Mouse (Mus musculus) heart, postnatal 4 days (tissue): ENCODE data around the gene Grin2c. TPM values are rescaled to one million over a fixed set of nuclear protein-coding genes. Genes with fewer than 3 reads are reported as not detected.

ENCODE experiments used
- microRNA-seq, 2 experiments: library from miRNA; unstranded; fragments of <30 nt; microRNA quantifications; one replicate each; pipeline ENCODE4 v1.2.0; 2021 to 2022
- total RNA-seq, 2 experiments: library from RNA; stranded (reverse); gene quantifications; 2 replicates each; pipeline ENCODE4 v1.2.3; 2021

The Grin2c gene
- total RNA-seq, 2 experiments from 2014 or later: 0.12 to 0.18 TPM

Small RNAs within 50 kb of the gene (microRNA-seq; reads per million reads assigned to microRNA genes)
- 0 reads per million in 2 experiments for gene Gm25837

Other genes with a start within 250 kb of the Grin2c start
- gene Cd300ld4, start 240.2 kb downstream of the Grin2c start, total RNA-seq: not detected
- gene Cd300ld5, start 229.5 kb downstream of the Grin2c start, total RNA-seq: under 1 TPM in 1 of 2 experiments, not detected in 1; 0.79 TPM
- 1 to 10 TPM; 1.6 to 2.2 TPM for gene Cd300ld3, start 218.8 kb downstream of the Grin2c start, total RNA-seq
- gene Cd300e, start 205.1 kb downstream of the Grin2c start, total RNA-seq: under 1 TPM in 1 of 2 experiments, not detected in 1; 0.11 TPM
- 1 to 10 TPM; 1.0 to 1.1 TPM for gene Rab37, start 175.8 kb downstream of the Grin2c start, total RNA-seq
- gene Cd300lf, start 133.3 kb downstream of the Grin2c start, total RNA-seq: under 1 TPM; 0.31 to 0.52 TPM
- gene Slc9a3r1, start 103.9 kb downstream of the Grin2c start, total RNA-seq: 10 to 100 TPM; 13.9 to 15.3 TPM
- gene Tmem104, start 79.8 kb downstream of the Grin2c start, total RNA-seq: 1 to 10 TPM; 5.2 to 9.3 TPM
- 10 to 100 TPM; 11.9 to 12.0 TPM for gene Nat9, start 79.4 kb downstream of the Grin2c start, total RNA-seq
- gene Fdxr, start 9.8 kb upstream of the Grin2c start, total RNA-seq: 1 to 10 TPM; 7.5 to 9.5 TPM
- 1 to 10 TPM in 1 of 2 experiments, under 1 TPM in 1; 0.86 to 1.4 TPM for gene Fads6, start 30.4 kb upstream of the Grin2c start, total RNA-seq
- gene Otop2, start 39.9 kb upstream of the Grin2c start, total RNA-seq: not detected
- gene Ush1g, start 54.8 kb upstream of the Grin2c start, total RNA-seq: under 1 TPM; 0.09 to 0.12 TPM
- gene Otop3, start 67.5 kb upstream of the Grin2c start, total RNA-seq: not detected
- 1 to 10 TPM; 5.9 to 8.5 TPM for gene Hid1, start 100.5 kb upstream of the Grin2c start, total RNA-seq
- 10 to 100 TPM; 18.8 to 20.3 TPM for gene Cdr2l, start 114.7 kb upstream of the Grin2c start, total RNA-seq
- 100 to 1,000 TPM; 153 to 156 TPM for gene Mrpl58, start 136.5 kb upstream of the Grin2c start, total RNA-seq
- 1,000 to 10,000 TPM; 1,670 to 1,720 TPM for gene Atp5h, start 152.7 kb upstream of the Grin2c start, total RNA-seq
- 10 to 100 TPM; 22.8 to 27.3 TPM for gene Kctd2, start 152.9 kb upstream of the Grin2c start, total RNA-seq
- gene Trim80, start 173.3 kb upstream of the Grin2c start, total RNA-seq: not detected
- under 1 TPM in 1 of 2 experiments, not detected in 1; 0.29 TPM for gene Slc16a5, start 195.2 kb upstream of the Grin2c start, total RNA-seq
- 1 to 10 TPM; 3.1 to 4.3 TPM for gene Armc7, start 208.4 kb upstream of the Grin2c start, total RNA-seq
- 10 to 100 TPM; 27.3 to 27.4 TPM for gene Nt5c, start 224.6 kb upstream of the Grin2c start, total RNA-seq
- gene Jpt1, start 247.1 kb upstream of the Grin2c start, total RNA-seq: 100 to 1,000 TPM; 559 to 561 TPM